Mouse (Mus musculus) heart, embryonic 16.5 days (tissue): ENCODE data around the gene D830030K20Rik. TPM values are rescaled to one million over a fixed set of nuclear protein-coding genes. Genes with fewer than 3 reads are reported as not detected.
"Not testable (repeated sequence)": the region's sequence is repeated elsewhere in the genome, so short reads cannot be mapped to it uniquely, and the experiment has no call there.

Experiments
- ATAC-seq: fragments of 200-750 bp; cut with Nextera tagmentation; replicated peaks from 2 replicates; pipeline ENCODE4 v1.8.0; 2017; ENCODE audit warnings: moderate number of reproducible peaks; ENCODE audit not compliant: insufficient read depth, low FRiP score; ENCODE audit errors: extremely low read depth
- H3K27ac ChIP-seq: fragments of 300-500 bp; sonication (generic); 2 replicates; pipeline ENCODE4 v1.5.1; 2014; ENCODE audit warnings: mild to moderate bottlenecking, low read length, control low read depth, moderate library complexity
- H3K27me3 ChIP-seq: fragments of 300-500 bp; sonication (generic); 2 replicates; pipeline ENCODE4 v1.6.1; 2014; ENCODE audit warnings: low read length, mixed read lengths; ENCODE audit not compliant: control insufficient read depth, insufficient read depth
- H3K36me3 ChIP-seq: fragments of 300-500 bp; sonication (generic); 2 replicates; pipeline ENCODE4 v1.6.1; 2014; ENCODE audit not compliant: control insufficient read depth, insufficient read depth
- H3K4me1 ChIP-seq: fragments of 300-500 bp; sonication (generic); 2 replicates; pipeline ENCODE4 v1.6.1; 2014; ENCODE audit warnings: low read length, mixed read lengths; ENCODE audit not compliant: control insufficient read depth, insufficient read depth
- H3K4me2 ChIP-seq: fragments of 300-500 bp; sonication (generic); 2 replicates; pipeline ENCODE4 v1.6.1; 2014; ENCODE audit warnings: low read depth, mild to moderate bottlenecking, control low read depth, low read length
- H3K4me3 ChIP-seq: fragments of 300-500 bp; sonication (generic); 2 replicates; pipeline ENCODE4 v1.5.1; 2014; ENCODE audit warnings: mild to moderate bottlenecking, control low read depth, low read length
- H3K9ac ChIP-seq: fragments of 300-500 bp; sonication (generic); 2 replicates; pipeline ENCODE4 v1.6.1; 2014; ENCODE audit warnings: low read length, control low read depth
- H3K9me3 ChIP-seq: fragments of 300-500 bp; sonication (generic); replicated peaks from 2 replicates; pipeline ENCODE4 v1.6.1; 2016; ENCODE audit warnings: low read length; ENCODE audit not compliant: control insufficient read depth
- WGBS: fragments of 180-500 bp; shearing (Covaris S2); extraction: QIAGEN DNeasy Blood & Tissue Kit; methylation state at CpG from one replicate; pipeline ENCODE4 v1.1.7; 2014; 5-methylcytosine and 5-hydroxymethylcytosine counted together
- polyA plus RNA-seq: library from polyadenylated mRNA; unstranded; fragments of >200 nt; fragmentation: Nextera tagmentation; extraction: Ambion mirVana; gene quantifications from 2 replicates; pipeline ENCODE4 v1.2.1, GENCODE M21; 2015

D830030K20Rik gene
- polyA plus RNA-seq, result 20.7 and 30.4 TPM in 2 replicates

DNA sequence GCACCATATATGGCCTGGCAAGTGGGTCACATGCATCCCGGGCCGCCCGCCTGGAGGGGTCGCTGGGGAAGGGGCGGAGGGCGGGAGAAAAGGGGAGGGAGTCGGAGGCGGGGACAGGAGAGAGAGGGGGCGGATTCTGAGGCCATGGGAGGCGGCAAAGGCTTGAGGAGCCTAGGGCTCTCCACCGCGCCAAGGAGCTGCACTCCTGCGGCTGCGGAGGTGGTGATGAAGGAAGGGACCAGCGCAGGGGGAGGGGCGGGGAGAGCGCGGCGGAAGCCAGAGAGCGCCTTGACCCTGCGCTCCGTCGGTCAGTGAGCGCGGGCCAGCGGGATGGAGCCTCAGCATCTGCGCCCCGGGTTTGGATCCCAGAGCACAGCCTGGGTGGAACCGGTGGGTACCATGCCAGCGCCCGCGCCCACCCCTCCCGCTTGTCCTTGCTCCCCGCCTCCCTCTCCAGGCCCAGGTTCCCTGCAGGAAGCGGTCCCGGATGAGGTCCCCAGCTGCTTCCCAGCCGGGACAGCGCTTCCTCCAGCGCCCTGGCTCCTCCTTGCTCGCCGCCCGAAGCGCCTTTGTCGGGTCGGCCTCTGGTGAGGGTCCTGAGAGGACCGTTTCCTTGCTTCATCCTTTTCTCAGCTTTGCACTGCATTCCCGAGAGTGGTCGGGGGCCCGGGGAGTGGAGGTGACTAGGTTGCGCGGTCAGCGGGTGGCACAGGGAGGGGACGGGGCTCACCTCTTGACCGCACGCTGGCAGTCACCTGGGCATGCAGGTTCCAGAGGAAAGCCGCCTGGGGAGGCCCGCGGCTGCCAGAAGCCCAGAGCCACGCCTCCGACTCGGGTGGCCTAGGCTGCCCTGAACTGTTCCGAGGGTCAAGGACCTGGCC is at the start of gene D830030K20Rik:
Gene D830030K20Rik, plus strand, starts transcription at position 217 of the 881 bp plus-strand sequence.
- H3K9me3 ChIP-seq, H3K36me3 ChIP-seq, ATAC-seq, H3K27me3 ChIP-seq, H3K27ac ChIP-seq, H3K4me1 ChIP-seq: not testable (repeated sequence)
- Histone ChIP-seq H3K9ac (peak within 1 kb of the TSS; percentile 63; the same call in 1 of the 2 replicates), H3K4me3 (peak within 1 kb of the TSS; percentile 61), H3K4me2 (peak within 1 kb of the TSS; percentile 74)
- WGBS, result under 1% methylated on average over 20 of the region's 62 CpGs

GRCm38 (mm10) chr14:3187955-3188354 is 20.3 kb upstream of the D830030K20Rik start, which contains the start of gene Gm5795:
Gene Gm5795 (plus strand): TSS chr14:3188255.
- H3K9ac ChIP-seq, H3K27ac ChIP-seq, H3K4me1 ChIP-seq, H3K4me2 ChIP-seq, H3K36me3 ChIP-seq, ATAC-seq, H3K27me3 ChIP-seq, H3K9me3 ChIP-seq, H3K4me3 ChIP-seq: not testable (repeated sequence)
- WGBS, result no CpG with 5 or more reads among the region's 2 CpGs

GRCm38 (mm10) chr14:3209367-3209766 is 1.1 kb downstream of the D830030K20Rik start:
- H3K9ac ChIP-seq, H3K36me3 ChIP-seq, ATAC-seq, H3K27me3 ChIP-seq, H3K4me2 ChIP-seq, H3K4me1 ChIP-seq, H3K27ac ChIP-seq, H3K9me3 ChIP-seq: not testable (repeated sequence)
- 0 out of 2 replicates have a peak overlapping the region, but pooled peaks have one; percentile 2 for H3K4me3 ChIP-seq
- 9% methylated on average over 9 of the region's 11 CpGs for WGBS

DNA sequence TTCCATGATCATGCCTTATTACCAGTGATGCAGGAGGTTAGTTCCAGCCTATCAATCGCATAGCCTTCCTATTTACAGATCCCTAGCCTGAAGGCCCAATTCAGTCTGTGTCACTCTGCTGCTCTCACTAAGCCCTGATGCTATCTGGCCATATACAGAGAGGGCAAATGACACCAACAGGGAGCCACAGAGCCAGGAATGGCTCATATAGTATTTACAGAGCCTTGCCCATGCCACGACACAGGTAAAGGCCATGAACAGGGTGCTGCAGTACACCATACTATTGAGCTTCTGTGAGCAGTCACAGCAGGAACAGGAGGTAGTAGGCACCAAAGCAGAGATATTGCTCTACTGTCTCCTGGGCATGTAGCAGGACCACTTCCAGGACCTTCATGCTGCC is 54.2 kb downstream of the D830030K20Rik start:
- not testable (repeated sequence) for H3K27me3 ChIP-seq, H3K36me3 ChIP-seq, H3K27ac ChIP-seq, H3K4me1 ChIP-seq, H3K4me3 ChIP-seq, H3K9ac ChIP-seq, ATAC-seq, H3K9me3 ChIP-seq, H3K4me2 ChIP-seq
- 87% methylated on average over 2 of the region's 2 CpGs for WGBS

Other genes starting within 250 kb of the D830030K20Rik start
- not detected in 2 replicates for gene Gm2888, start 178.5 kb upstream of the D830030K20Rik start, polyA plus RNA-seq
- 1.9 and 4.7 TPM in 2 replicates for gene Gm2897, start 159.2 kb upstream of the D830030K20Rik start, polyA plus RNA-seq
- gene Gm10340, start 74.5 kb upstream of the D830030K20Rik start, polyA plus RNA-seq, result 0.25 TPM in 1 of 2 replicates, not detected in the other
- not detected in 2 replicates for gene Gm5795, start 20.2 kb upstream of the D830030K20Rik start, polyA plus RNA-seq
- not detected in 2 replicates for gene Gm2956, start 124.1 kb downstream of the D830030K20Rik start, polyA plus RNA-seq
- gene Gm10413, start 186.6 kb downstream of the D830030K20Rik start, polyA plus RNA-seq, result not detected in 2 replicates
- gene Gm10409, start 204.1 kb downstream of the D830030K20Rik start, polyA plus RNA-seq, result 5.3 and 7.1 TPM in 2 replicates
- 11.5 and 14.3 TPM in 2 replicates for gene Gm3005, start 219.6 kb downstream of the D830030K20Rik start, polyA plus RNA-seq
- not detected in 2 replicates for gene Gm10408, start 240.9 kb downstream of the D830030K20Rik start, polyA plus RNA-seq